Mouse (Mus musculus): ENCODE results near the gene Tmem238l. TPM values are rescaled to one million over a fixed set of nuclear protein-coding genes. Genes with fewer than 3 reads are reported as not detected.

The Tmem238l gene
- polyA plus RNA-seq, 1 experiment from 2014 or later: not detected

GRCm38 (mm10) chr11:66960797-66961196 is 4.4 kb downstream of the Tmem238l start:
- Histone ChIP-seq H3K4me3 (ENCODE audit: inconsistent target) (no peak overlapping the region), H3K36me3 (ENCODE audit: inconsistent target) (no peaks in the 10 kb centered on the region), H3K79me2 (ENCODE audit: inconsistent target) (no peaks in the 10 kb centered on the region), H3K27ac (no peak overlapping the region)
- WGBS (ENCODE audit: missing documents): 44% methylated on average over 1 of the region's 1 CpGs

- no peaks in the 10 kb centered on the region for H3K36me3 ChIP-seq (ENCODE audit: inconsistent target)
- no peaks in the 10 kb centered on the region for H3K79me2 ChIP-seq (ENCODE audit: inconsistent target)
- no peak overlapping the region for H3K27ac ChIP-seq
- 85% methylated on average over 12 of the region's 12 CpGs for WGBS (ENCODE audit: missing documents)
- H3K4me3 ChIP-seq (ENCODE audit: inconsistent target): no peak overlapping the region
Measured at GRCm38 (mm10) chr11:66961447-66962176, 5.2 kb downstream of the Tmem238l start.

- WGBS (ENCODE audit: missing documents): 94% methylated on average over 1 of the region's 1 CpGs
Measured at GRCm38 (mm10) chr11:66963462-66963861, 7.0 kb downstream of the Tmem238l start.

GRCm38 (mm10) chr11:66966500-66967116 is 10.2 kb downstream of the Tmem238l start:
- H3K4me3 ChIP-seq (ENCODE audit: inconsistent target): no peak overlapping the region
- no peak overlapping the region for H3K27ac ChIP-seq
- WGBS (ENCODE audit: missing documents): 22% methylated on average over 7 of the region's 7 CpGs
- H3K36me3 ChIP-seq (ENCODE audit: inconsistent target): no peaks in the 10 kb centered on the region
- no peaks in the 10 kb centered on the region for H3K79me2 ChIP-seq (ENCODE audit: inconsistent target)

More at GRCm38 (mm10) chr11:66963462-66963861, 7.0 kb downstream of the Tmem238l start:
- Histone ChIP-seq H3K36me3 (ENCODE audit: inconsistent target) (no peaks in the 10 kb centered on the region), H3K4me3 (ENCODE audit: inconsistent target) (no peak overlapping the region), H3K27ac (no peak overlapping the region), H3K79me2 (ENCODE audit: inconsistent target) (no peaks in the 10 kb centered on the region)

- Histone ChIP-seq H3K4me3 (ENCODE audit: inconsistent target) (no peak overlapping the region), H3K79me2 (ENCODE audit: inconsistent target) (no peaks in the 10 kb centered on the region), H3K36me3 (ENCODE audit: inconsistent target) (no peaks in the 10 kb centered on the region), H3K27ac (no peak overlapping the region)
- 71% methylated on average over 1 of the region's 1 CpGs for WGBS (ENCODE audit: missing documents)
Measured at GRCm38 (mm10) chr11:66968575-66968974, 12.1 kb downstream of the Tmem238l start.

- H3K79me2 ChIP-seq (ENCODE audit: inconsistent target): no peaks in the 10 kb centered on the region
- H3K36me3 ChIP-seq (ENCODE audit: inconsistent target): no peaks in the 10 kb centered on the region
- no peak overlapping the region for H3K27ac ChIP-seq
- 82% methylated on average over 3 of the region's 3 CpGs for WGBS (ENCODE audit: missing documents)
- H3K4me3 ChIP-seq (ENCODE audit: inconsistent target): no peak overlapping the region
Measured at GRCm38 (mm10) chr11:66973507-66973906, 17.1 kb downstream of the Tmem238l start.

- no peak overlapping the region for H3K27ac ChIP-seq
- H3K79me2 ChIP-seq (ENCODE audit: inconsistent target): no peaks in the 10 kb centered on the region
- H3K36me3 ChIP-seq (ENCODE audit: inconsistent target): no peaks in the 10 kb centered on the region
- 95% methylated on average over 7 of the region's 7 CpGs for WGBS (ENCODE audit: missing documents)
- no peak overlapping the region for H3K4me3 ChIP-seq (ENCODE audit: inconsistent target)
Measured at GRCm38 (mm10) chr11:66975606-66976330, 19.3 kb downstream of the Tmem238l start.

- Histone ChIP-seq H3K36me3 (ENCODE audit: inconsistent target) (no peaks in the 10 kb centered on the region), H3K4me3 (ENCODE audit: inconsistent target) (no peak overlapping the region), H3K27ac (no peak overlapping the region), H3K79me2 (ENCODE audit: inconsistent target) (no peaks in the 10 kb centered on the region)
- WGBS (ENCODE audit: missing documents): 83% methylated on average over 15 of the region's 15 CpGs
Measured at GRCm38 (mm10) chr11:66981336-66982115, 25.1 kb downstream of the Tmem238l start.

GRCm38 (mm10) chr11:66982794-66983193 is 26.4 kb downstream of the Tmem238l start:
- Histone ChIP-seq H3K4me3 (ENCODE audit: inconsistent target) (no peak overlapping the region), H3K36me3 (ENCODE audit: inconsistent target) (no peaks in the 10 kb centered on the region), H3K79me2 (ENCODE audit: inconsistent target) (no peaks in the 10 kb centered on the region), H3K27ac (no peak overlapping the region)
- WGBS (ENCODE audit: missing documents): 27% methylated on average over 6 of the region's 6 CpGs

GRCm38 (mm10) chr11:66983422-66984164 is 27.2 kb downstream of the Tmem238l start:
- no peak overlapping the region for H3K4me3 ChIP-seq (ENCODE audit: inconsistent target)
- 76% methylated on average over 11 of the region's 11 CpGs for WGBS (ENCODE audit: missing documents)

GRCm38 (mm10) chr11:66984165-66985135 is 28.0 kb downstream of the Tmem238l start:
- H3K79me2 ChIP-seq (ENCODE audit: inconsistent target): no peaks in the 10 kb centered on the region
- 10% methylated on average over 26 of the region's 28 CpGs for whole genome bisulfite sequencing (ENCODE audit: missing documents)
- H3K27ac ChIP-seq: no peak overlapping the region
- no peaks in the 10 kb centered on the region for H3K36me3 ChIP-seq (ENCODE audit: inconsistent target)
- H3K4me3 ChIP-seq (ENCODE audit: inconsistent target): peak overlapping the region; percentile 52

More at GRCm38 (mm10) chr11:66983422-66984164, 27.2 kb downstream of the Tmem238l start:
- H3K36me3 ChIP-seq (ENCODE audit: inconsistent target): no peaks in the 10 kb centered on the region
- no peak overlapping the region for H3K27ac ChIP-seq
- no peaks in the 10 kb centered on the region for H3K79me2 ChIP-seq (ENCODE audit: inconsistent target)

- Histone ChIP-seq H3K79me2 (ENCODE audit: inconsistent target) (no peaks in the 10 kb centered on the region), H3K27ac (no peak overlapping the region), H3K4me3 (ENCODE audit: inconsistent target) (peak overlapping the region; percentile 52), H3K36me3 (ENCODE audit: inconsistent target) (no peaks in the 10 kb centered on the region)
- 23% methylated on average over 11 of the region's 11 CpGs for WGBS (ENCODE audit: missing documents)
Measured at GRCm38 (mm10) chr11:66985136-66985702, 28.8 kb downstream of the Tmem238l start.

- no peaks in the 10 kb centered on the region for H3K79me2 ChIP-seq (ENCODE audit: inconsistent target)
- 87% methylated on average over 2 of the region's 2 CpGs for WGBS (ENCODE audit: missing documents)
- H3K36me3 ChIP-seq (ENCODE audit: inconsistent target): no peaks in the 10 kb centered on the region
- H3K4me3 ChIP-seq (ENCODE audit: inconsistent target): no peak overlapping the region
- no peak overlapping the region for H3K27ac ChIP-seq
Measured at GRCm38 (mm10) chr11:66992150-66992549, 35.7 kb downstream of the Tmem238l start.

Data from macrophage (primary cell).